Mouse (Mus musculus) embryonic facial prominence, embryonic 14.5 days (tissue): Measurements from ENCODE around the gene Fam19a4. TPM values are rescaled to one million over a fixed set of nuclear protein-coding genes. Genes with fewer than 3 reads are reported as not detected.

ENCODE experiments used
- ATAC-seq: fragments of 200-750 bp; cut with Nextera tagmentation; 2 replicates; pipeline ENCODE4 v1.8.0; 2017; ENCODE audit warnings: low read depth, moderate number of reproducible peaks, moderate TSS enrichment
- DNase-seq: peaks from one replicate; pipeline ENCODE4 v3.0.0-alpha.2; 2015; ENCODE audit warnings: low spot score
- H3K27ac ChIP-seq: fragments of 300-500 bp; sonication (generic); replicated peaks from 2 replicates; pipeline ENCODE4 v1.5.1; 2014; ENCODE audit warnings: low read depth, mild to moderate bottlenecking, low read length, moderate library complexity
- H3K27me3 ChIP-seq: fragments of 300-500 bp; sonication (generic); replicated peaks from 2 replicates; pipeline ENCODE4 v1.6.1; 2014; ENCODE audit warnings: low read length; ENCODE audit not compliant: control insufficient read depth, insufficient read depth
- H3K36me3 ChIP-seq: fragments of 300-500 bp; sonication (generic); 2 replicates; pipeline ENCODE4 v1.6.1; 2014; ENCODE audit warnings: low read length, mixed read lengths; ENCODE audit not compliant: control insufficient read depth, insufficient read depth
- H3K4me1 ChIP-seq: fragments of 300-500 bp; sonication (generic); 2 replicates; pipeline ENCODE4 v1.6.1; 2014; ENCODE audit warnings: antibody characterized with exemption, low read length; ENCODE audit not compliant: control insufficient read depth, insufficient read depth
- H3K4me2 ChIP-seq: fragments of 300-500 bp; sonication (generic); 2 replicates; pipeline ENCODE4 v1.6.1; 2014; ENCODE audit warnings: low read depth, mild to moderate bottlenecking, low read length, moderate library complexity, mixed read lengths
- H3K4me3 ChIP-seq: fragments of 300-500 bp; sonication (generic); 2 replicates; pipeline ENCODE4 v1.5.1; 2014; ENCODE audit warnings: low read depth, mild to moderate bottlenecking, low read length
- H3K9ac ChIP-seq: fragments of 300-500 bp; sonication (generic); 2 replicates; pipeline ENCODE4 v1.6.1; 2014; ENCODE audit warnings: low read depth, mild to moderate bottlenecking, low read length, moderate library complexity, mixed read lengths
- H3K9me3 ChIP-seq: fragments of 300-500 bp; sonication (generic); 2 replicates; pipeline ENCODE4 v1.6.1; 2016; ENCODE audit warnings: low read length; ENCODE audit not compliant: control insufficient read depth
- WGBS: fragments of 180-500 bp; shearing (Covaris S2); extraction: QIAGEN DNeasy Blood & Tissue Kit; methylation state at CpG from one replicate; pipeline ENCODE4 v1.1.7; 2014; 5-methylcytosine and 5-hydroxymethylcytosine counted together
- polyA plus RNA-seq: library from polyadenylated mRNA; unstranded; fragments of >200 nt; fragmentation: Nextera tagmentation; extraction: Ambion mirVana; gene quantifications from 2 replicates; pipeline ENCODE4 v1.2.1, GENCODE M21; 2014

Gene Fam19a4
- polyA plus RNA-seq: 1.4 and 1.9 TPM in 2 replicates

DNA sequence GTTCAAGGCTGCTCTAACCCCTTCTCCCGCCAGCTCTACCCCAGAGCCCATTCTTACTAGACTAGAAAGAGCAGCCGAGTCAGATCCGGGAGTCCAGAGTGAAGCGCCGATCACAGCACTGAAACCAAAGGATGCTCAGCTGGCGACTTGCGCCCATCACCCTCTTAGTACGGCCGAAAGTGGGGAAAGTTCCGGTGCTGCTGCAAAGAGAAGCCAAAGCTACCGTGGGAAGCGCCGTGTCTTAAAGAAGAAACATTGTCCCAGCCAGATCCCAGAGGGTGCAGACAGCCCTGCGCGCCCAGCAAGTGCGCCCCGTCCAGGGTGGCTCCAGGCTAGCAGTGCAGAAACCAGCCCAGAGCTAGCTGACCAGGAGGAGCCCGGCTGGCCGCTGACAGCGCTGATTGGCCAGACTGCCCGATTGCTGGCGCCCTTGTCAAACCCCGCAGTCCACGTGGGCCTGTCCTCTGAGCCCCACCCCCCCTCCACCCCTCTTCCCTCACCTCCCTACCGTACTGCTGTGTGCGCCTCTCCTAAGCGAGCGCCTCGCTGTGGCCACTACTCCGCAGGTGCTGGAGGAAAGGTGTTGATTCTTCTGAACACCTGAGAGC lies at the start of gene Fam19a4:
Fam19a4 (minus strand) TSS at position 340 of the 608 bp plus-strand sequence.
- H3K4me1 ChIP-seq: peaks cover 4% of the 10 kb centered on the region
- 1% methylated on average over 30 of the region's 30 CpGs for WGBS
- ATAC-seq (peak; percentile 82), DNase-seq (peak; percentile 54)
- no peaks in the 10 kb centered on the region for H3K9me3 ChIP-seq
- no peaks in the 10 kb centered on the region for H3K36me3 ChIP-seq
- H3K27ac ChIP-seq: no peak within 1 kb of the TSS
- peak within 1 kb of the TSS; percentile 60 for H3K4me2 ChIP-seq
- H3K9ac ChIP-seq: peak within 1 kb of the TSS; percentile 28; the same call in 1 of the 2 replicates
- H3K27me3 ChIP-seq: peaks cover 34% of the 10 kb centered on the region
- peak within 1 kb of the TSS; percentile 39 for H3K4me3 ChIP-seq

DNA sequence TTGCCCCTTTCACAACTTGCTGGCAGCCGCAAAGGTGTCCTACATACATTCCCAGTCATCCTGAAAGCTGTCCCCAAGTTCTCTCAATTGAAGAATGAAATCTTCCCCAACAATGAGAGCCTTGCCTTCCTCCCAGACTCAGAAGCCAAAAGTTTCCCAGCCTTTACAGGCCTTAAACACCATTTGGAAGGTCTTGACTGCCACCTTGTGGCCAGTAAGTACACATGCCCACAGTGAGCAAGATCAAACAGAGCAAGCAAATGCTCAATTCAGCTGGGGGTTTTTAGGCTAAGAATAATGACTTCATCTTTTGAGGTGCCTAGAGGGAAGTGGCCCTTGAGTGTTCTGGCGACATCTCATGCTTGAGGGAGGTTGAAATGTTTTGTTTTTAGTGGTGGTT lies 46.6 kb upstream of the Fam19a4 start:
- Histone ChIP-seq H3K27me3 (no peaks in the 10 kb centered on the region; the same call in 1 of the 2 replicates), H3K9me3 (no peaks in the 10 kb centered on the region), H3K4me3 (no peak overlapping the region), H3K4me2 (no peak overlapping the region), H3K4me1 (no peaks in the 10 kb centered on the region), H3K27ac (no peak overlapping the region), H3K9ac (no peak overlapping the region), H3K36me3 (no peaks in the 10 kb centered on the region)
- WGBS: 11% methylated on average over 2 of the region's 2 CpGs
- ATAC-seq (peak; percentile 75), DNase-seq (peak; percentile 94)

DNA sequence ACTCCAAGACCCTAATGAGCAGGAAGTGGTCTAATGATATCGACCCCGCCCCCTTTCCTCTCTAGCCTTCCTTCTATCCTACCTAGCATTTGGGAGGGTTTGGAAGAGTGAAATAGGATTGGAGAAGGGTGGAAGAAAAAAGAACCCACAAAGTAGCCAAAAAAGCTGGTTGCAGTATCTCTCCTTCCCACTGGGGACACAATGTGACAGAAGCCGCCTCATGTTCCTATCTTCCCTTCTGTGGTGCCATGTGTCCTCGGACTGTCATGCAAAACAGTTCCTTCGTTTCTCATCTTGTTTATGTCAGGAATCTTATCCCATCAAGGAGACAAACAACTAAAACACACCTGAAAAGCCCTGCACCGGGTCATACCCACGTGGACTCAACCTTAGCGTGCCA lies 45.9 kb upstream of the Fam19a4 start:
- DNase-seq (no peak), ATAC-seq (no peak)
- Histone ChIP-seq H3K4me2 (no peak overlapping the region), H3K4me1 (no peaks in the 10 kb centered on the region; the same call in 1 of the 2 replicates), H3K27me3 (no peaks in the 10 kb centered on the region; the same call in 1 of the 2 replicates), H3K36me3 (no peaks in the 10 kb centered on the region), H3K9ac (no peak overlapping the region), H3K4me3 (no peak overlapping the region), H3K27ac (no peak overlapping the region), H3K9me3 (no peaks in the 10 kb centered on the region)
- 82% methylated on average over 8 of the region's 8 CpGs for whole genome bisulfite sequencing

DNA sequence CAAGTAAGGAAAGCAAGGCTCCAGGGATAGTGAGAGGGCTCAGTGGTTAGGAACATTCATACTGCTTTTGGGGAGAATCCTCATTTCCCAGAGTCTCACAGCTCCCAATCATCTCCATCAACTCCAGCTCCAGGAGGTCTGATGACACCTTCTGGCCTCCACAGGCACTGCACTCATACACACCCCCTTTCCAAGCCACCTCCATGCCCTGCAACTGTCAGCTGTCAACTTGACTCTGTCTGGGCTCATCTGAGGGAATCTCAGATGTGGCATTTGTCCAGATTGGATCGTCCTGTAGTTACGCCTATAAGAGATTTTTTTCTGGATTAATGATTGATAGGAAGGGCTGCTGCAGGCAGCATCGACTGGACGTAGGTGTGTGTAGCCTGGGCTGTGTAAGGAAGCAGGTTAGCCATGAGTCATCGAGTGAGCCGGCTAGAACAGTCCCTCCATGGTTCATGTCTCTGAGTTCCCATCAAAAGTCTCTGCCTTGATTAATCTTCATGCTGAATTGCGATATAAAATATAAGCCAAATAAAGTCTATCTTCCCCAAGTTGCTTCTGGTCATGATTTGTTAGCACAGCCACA lies 44.1 kb upstream of the Fam19a4 start:
- no peak overlapping the region for H3K4me3 ChIP-seq
- DNase-seq: no peak
- 79% methylated on average over 7 of the region's 7 CpGs for WGBS
- ATAC-seq: no peak; the same call in 1 of the 2 replicates
- H3K27me3 ChIP-seq: no peaks in the 10 kb centered on the region; the same call in 1 of the 2 replicates
- H3K4me2 ChIP-seq: no peak overlapping the region
- no peaks in the 10 kb centered on the region; the same call in 1 of the 2 replicates for H3K4me1 ChIP-seq
- H3K36me3 ChIP-seq: no peaks in the 10 kb centered on the region
- H3K27ac ChIP-seq: no peak overlapping the region
- H3K9me3 ChIP-seq: no peaks in the 10 kb centered on the region
- H3K9ac ChIP-seq: no peak overlapping the region

DNA sequence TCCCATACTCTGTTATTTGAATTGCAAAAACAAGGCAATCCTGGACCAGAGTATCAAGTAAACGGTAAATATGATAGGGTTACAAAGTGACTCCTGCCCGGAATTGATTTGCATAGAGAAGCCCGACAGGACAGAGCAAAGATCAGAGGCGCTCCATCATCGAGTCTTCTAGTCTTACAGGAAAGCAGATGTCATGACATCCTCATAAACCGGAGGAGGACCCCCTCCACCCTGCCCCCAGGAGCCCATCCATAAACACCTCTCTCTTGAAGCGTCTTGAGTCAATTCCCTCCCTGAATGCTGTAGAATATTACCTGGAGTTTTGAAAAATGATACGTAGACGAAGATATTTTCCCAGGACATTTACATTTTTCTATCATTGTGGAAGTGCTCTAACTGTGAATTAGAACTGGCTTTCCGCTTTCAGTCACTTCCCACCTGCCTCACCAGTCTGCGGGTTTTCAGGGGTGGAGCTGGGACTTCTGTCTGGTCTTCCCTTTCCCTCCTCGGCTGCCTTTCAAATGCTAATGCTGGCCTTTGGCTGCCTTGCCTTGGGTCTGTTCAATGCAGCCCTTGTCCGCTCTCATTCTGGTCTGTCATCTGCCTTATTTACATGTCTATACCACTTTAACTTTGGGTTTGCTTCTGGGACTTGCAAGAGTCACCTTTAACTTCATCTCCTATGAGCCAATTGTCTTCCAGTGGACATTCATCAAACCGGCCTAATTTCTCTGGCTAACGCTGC lies 41.9 kb upstream of the Fam19a4 start:
- Histone ChIP-seq H3K4me1 (no peaks in the 10 kb centered on the region; the same call in 1 of the 2 replicates), H3K4me2 (peak overlapping the region; percentile 38; the same call in 1 of the 2 replicates), H3K27me3 (no peaks in the 10 kb centered on the region; the same call in 1 of the 2 replicates), H3K9me3 (no peaks in the 10 kb centered on the region), H3K36me3 (no peaks in the 10 kb centered on the region), H3K27ac (no peak overlapping the region), H3K9ac (no peak overlapping the region), H3K4me3 (no peak overlapping the region)
- DNase-seq: no peak
- no peak for ATAC-seq
- WGBS: 7% methylated on average over 15 of the region's 15 CpGs

DNA sequence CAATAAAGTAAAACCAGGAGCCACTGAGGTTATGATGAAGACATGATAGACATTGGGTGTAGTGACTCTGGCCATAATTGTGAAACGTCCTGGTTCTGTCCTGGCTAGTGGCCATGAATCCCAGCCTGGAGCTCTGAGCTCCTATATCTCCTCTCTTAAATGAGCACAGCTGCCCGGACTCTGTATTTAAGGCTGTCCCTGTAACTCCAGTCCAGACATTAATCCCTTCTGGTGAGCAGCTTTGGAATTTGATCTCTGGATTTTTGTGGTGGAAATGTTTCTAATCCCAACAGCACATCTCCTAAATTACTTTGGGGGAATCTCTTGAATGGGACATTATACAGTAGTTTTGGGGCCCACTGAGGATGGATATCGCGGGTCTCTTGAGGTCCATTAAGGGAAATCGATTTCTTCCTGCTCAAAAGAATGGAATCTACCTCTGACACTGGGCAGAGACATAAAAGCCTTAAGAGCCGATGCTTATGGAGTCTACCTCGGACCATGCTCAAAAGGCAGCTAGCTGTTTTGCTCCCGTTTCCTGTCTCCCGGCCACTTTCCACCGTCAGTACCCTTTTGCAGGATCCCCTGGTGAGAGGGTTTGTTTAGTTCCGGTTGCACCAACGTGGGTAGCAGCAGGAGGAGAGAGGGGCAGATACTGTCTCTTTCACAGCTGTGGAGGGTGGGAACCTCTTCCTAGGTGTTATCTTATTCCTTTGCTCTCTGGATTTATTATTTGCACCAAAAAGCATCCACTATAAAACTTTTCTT lies 41.2 kb upstream of the Fam19a4 start:
- Histone ChIP-seq H3K27me3 (no peaks in the 10 kb centered on the region; the same call in 1 of the 2 replicates), H3K4me2 (peak overlapping the region; percentile 38), H3K9ac (no peak overlapping the region), H3K27ac (no peak overlapping the region), H3K4me1 (no peaks in the 10 kb centered on the region; the same call in 1 of the 2 replicates), H3K9me3 (no peaks in the 10 kb centered on the region), H3K4me3 (no peak overlapping the region), H3K36me3 (no peaks in the 10 kb centered on the region)
- DNase-seq (peak; percentile 52), ATAC-seq (no peak; the same call in 1 of the 2 replicates)
- 13% methylated on average over 12 of the region's 12 CpGs for WGBS

DNA sequence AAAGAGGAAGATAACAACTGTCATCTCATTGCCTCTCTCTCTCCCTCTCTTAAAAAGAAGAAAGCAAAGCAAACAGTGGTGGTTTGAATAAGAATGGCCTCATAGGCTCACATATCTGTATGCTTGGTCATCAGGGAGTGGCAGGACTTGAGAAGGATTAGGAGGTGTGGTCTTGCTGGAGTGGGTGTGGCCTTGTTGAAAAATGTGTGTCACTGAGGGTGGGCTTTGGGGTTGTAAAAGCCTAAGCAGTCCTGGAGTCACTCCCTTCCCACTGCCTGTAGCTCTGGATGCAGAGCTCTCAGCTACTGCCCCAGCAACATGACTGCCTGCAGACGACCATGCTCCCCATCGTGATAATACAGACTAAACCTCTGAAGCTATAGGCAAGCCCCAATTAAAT lies 22.1 kb upstream of the Fam19a4 start:
- Histone ChIP-seq H3K4me2 (no peak overlapping the region), H3K9me3 (no peaks in the 10 kb centered on the region), H3K4me1 (no peaks in the 10 kb centered on the region), H3K4me3 (no peak overlapping the region), H3K9ac (no peak overlapping the region), H3K27ac (no peak overlapping the region), H3K27me3 (no peaks in the 10 kb centered on the region), H3K36me3 (no peaks in the 10 kb centered on the region)
- no peak for ATAC-seq
- WGBS: 75% methylated on average over 2 of the region's 2 CpGs
- DNase-seq: no peak

DNA sequence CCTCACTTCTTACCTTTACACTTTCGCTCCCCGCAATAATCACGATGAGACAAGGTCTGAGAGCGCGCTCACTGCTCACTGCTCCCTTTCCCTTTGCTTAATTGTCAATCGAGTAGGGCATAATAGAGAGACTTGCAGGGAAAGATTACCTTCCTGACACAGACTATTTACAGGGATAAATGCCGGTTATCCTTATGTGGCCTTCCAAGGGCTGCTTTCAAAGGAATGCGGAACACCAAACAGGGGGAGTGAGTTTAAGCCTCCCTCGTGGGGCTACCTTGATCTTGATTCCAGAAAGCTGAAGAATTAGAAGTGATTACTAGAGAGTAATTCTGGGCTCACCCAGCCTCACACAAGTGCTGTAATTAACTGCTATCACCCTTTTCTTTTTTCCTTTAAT lies 19.8 kb upstream of the Fam19a4 start:
- H3K4me2 ChIP-seq: no peak overlapping the region
- H3K4me1 ChIP-seq: no peaks in the 10 kb centered on the region
- no peak overlapping the region for H3K9ac ChIP-seq
- WGBS: 36% methylated on average over 9 of the region's 9 CpGs
- no peaks in the 10 kb centered on the region for H3K27me3 ChIP-seq
- no peak for DNase-seq
- no peak overlapping the region for H3K27ac ChIP-seq
- no peaks in the 10 kb centered on the region for H3K9me3 ChIP-seq
- H3K4me3 ChIP-seq: no peak overlapping the region
- H3K36me3 ChIP-seq: no peaks in the 10 kb centered on the region
- ATAC-seq: no peak
